Mouse (Mus musculus) thymus, adult 2 months (tissue): ENCODE data around the gene Rnf180. TPM values are rescaled to one million over a fixed set of nuclear protein-coding genes. Genes with fewer than 3 reads are reported as not detected.

Experiments used
- DNase-seq: peaks from one replicate; pipeline ENCODE4 v3.0.0; 2021
- H3K27ac ChIP-seq: fragments of 200-500 bp; 2 replicates; pipeline ENCODE4 v1.5.1; 2012; ENCODE audit warnings: low read length, control low read depth; ENCODE audit not compliant: control insufficient read depth, insufficient read depth
- H3K27me3 ChIP-seq: fragments of 200-500 bp; 2 replicates; pipeline ENCODE4 v1.6.1; 2012; ENCODE audit warnings: mild to moderate bottlenecking, low read length, moderate library complexity, mixed read lengths; ENCODE audit not compliant: control insufficient read depth, insufficient read depth
- H3K36me3 ChIP-seq: fragments of 200-500 bp; 2 replicates; pipeline ENCODE4 v1.6.1; 2012; ENCODE audit warnings: mild to moderate bottlenecking, low read length, moderate library complexity; ENCODE audit not compliant: control insufficient read depth, insufficient read depth
- H3K4me1 ChIP-seq: fragments of 200-500 bp; replicated peaks from 2 replicates; pipeline ENCODE4 v1.6.1; 2012; ENCODE audit warnings: low read length; ENCODE audit not compliant: control insufficient read depth, insufficient read depth
- H3K4me3 ChIP-seq: fragments of 200-500 bp; 2 replicates; pipeline ENCODE4 v1.5.1; 2012; ENCODE audit warnings: mild to moderate bottlenecking, low read length, control low read depth, moderate library complexity; ENCODE audit not compliant: control insufficient read depth, insufficient read depth
- CTCF ChIP-seq: fragments of 200-500 bp; IDR thresholded peaks from 2 replicates; pipeline ENCODE4 v1.5.1; 2012; ENCODE audit warnings: mild to moderate bottlenecking, control low read depth, low read length, moderate library complexity, borderline replicate concordance; ENCODE audit not compliant: control insufficient read depth, poor library complexity, insufficient read depth; ENCODE audit errors: extremely low read depth
- POLR2A ChIP-seq: fragments of 200-500 bp; IDR thresholded peaks from 2 replicates; pipeline ENCODE4 v1.6.1; 2012; ENCODE audit warnings: mild to moderate bottlenecking, low read length, control low read depth, moderate library complexity; ENCODE audit not compliant: control insufficient read depth, poor library complexity, insufficient read depth; ENCODE audit errors: extremely low read depth
- WGBS: fragments of 180-500 bp; shearing (Covaris S2); methylation state at CpG from one replicate; pipeline ENCODE4 v1.1.7; 2018; 5-methylcytosine and 5-hydroxymethylcytosine counted together
- polyA plus RNA-seq: library from polyadenylated mRNA; depleted of rRNA; stranded (reverse); fragments of >200 nt; gene quantifications from 2 replicates; pipeline ENCODE4 v1.2.3, GENCODE M21; 2012

Gene Rnf180
- polyA plus RNA-seq, 1 experiment = 3.4 TPM

DNA sequence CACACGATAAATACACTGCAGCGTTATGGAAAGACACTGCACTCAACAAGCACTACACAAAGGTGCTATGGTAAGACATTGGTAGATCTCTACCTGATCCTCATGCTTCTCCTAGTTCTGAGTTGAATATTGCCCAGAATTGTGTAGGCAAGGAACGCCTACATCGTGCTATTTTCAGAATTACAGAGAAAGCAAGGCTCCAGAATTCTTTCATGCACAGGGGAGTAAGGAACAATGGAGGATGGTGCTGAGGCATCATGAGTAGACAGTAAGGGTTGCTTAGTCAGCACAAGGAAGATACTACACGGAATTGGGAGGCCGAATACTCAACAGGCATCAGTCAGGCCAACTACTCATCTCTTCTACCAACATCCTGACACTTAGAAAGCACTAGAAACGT lies 105.9 kb downstream of the Rnf180 start:
- no peak overlapping the region for H3K4me3 ChIP-seq
- no peaks in the 10 kb centered on the region for H3K4me1 ChIP-seq
- no peaks in the 10 kb centered on the region for H3K36me3 ChIP-seq
- H3K27ac ChIP-seq = no peak overlapping the region
- H3K27me3 ChIP-seq = no peaks in the 10 kb centered on the region
- WGBS = 96% methylated on average over 7 of the region's 7 CpGs
- no peak for DNase-seq
- TF ChIP-seq CTCF (no peak), POLR2A (no peak)

DNA sequence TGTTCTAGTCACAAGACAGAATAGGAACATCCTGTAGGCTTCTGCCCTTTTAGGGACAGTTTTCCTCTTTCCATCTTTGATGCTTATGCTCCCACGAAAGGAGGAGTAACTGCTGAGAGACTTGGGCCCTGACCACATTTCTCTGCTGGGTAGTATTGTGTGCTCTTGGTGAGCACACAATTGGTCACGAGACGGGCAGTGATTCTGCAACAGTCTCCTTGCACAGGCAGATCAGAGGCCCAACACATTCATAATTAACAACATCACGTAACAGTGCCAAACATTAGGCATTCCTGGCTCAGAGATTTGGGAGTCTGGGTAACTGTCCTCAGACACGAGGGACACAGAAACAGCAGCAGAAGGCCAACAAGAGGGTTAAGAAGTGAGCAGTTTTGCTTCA lies 113.8 kb downstream of the Rnf180 start:
- H3K4me3 ChIP-seq = no peak overlapping the region
- no peak for TF ChIP-seq POLR2A
- no peak for TF ChIP-seq CTCF
- WGBS = 97% methylated on average over 5 of the region's 5 CpGs
- H3K4me1 ChIP-seq = no peaks in the 10 kb centered on the region
- no peak for DNase-seq
- H3K27ac ChIP-seq = no peak overlapping the region
- H3K27me3 ChIP-seq = no peaks in the 10 kb centered on the region
- H3K36me3 ChIP-seq = no peaks in the 10 kb centered on the region

DNA sequence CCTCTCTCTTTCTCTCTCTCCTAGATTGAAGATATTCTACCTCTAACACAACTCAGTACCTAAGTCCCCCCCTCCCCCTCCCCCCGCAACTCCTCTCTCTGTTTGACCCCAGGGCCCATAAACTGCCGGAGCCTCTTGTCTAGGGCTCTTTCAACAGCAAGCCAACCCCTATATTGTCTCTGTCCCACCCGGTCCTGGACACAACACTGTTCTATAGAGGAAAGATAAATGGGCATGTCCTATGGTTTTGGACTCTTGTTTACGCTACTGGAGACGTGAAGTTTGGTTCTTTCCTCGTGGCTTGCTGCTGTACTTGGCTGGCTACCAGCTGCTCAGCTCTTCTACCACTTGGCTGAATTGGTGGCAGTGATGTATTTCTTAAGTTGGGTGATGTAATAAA lies 129.2 kb downstream of the Rnf180 start:
- H3K27me3 ChIP-seq = no peaks in the 10 kb centered on the region
- H3K4me1 ChIP-seq = no peaks in the 10 kb centered on the region
- DNase-seq = no peak
- no peak overlapping the region for H3K27ac ChIP-seq
- no peaks in the 10 kb centered on the region for H3K36me3 ChIP-seq
- TF ChIP-seq POLR2A (no peak), CTCF (no peak)
- 93% methylated on average over 6 of the region's 6 CpGs for WGBS
- H3K4me3 ChIP-seq = no peak overlapping the region

DNA sequence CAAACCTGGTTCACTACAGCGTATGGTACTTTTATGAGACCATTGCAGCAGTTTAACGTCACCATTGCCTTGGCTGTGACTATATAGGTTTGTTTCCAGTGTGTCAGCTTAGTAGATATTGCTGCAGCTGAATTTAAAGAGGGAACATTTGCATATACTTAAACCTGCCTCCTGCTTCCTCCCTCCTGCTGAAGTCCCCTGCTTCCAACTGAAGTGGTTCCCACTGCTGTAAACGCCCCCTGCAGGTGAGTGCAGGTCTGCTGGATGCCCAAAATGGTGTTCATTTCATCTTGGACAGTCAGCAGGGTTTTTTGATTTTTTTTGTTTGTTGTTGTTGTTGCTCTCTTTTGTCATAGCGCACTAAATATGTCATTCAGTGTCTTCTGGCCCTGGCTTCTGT lies 140.7 kb downstream of the Rnf180 start:
- no peaks in the 10 kb centered on the region for H3K27me3 ChIP-seq
- no peaks in the 10 kb centered on the region for H3K4me1 ChIP-seq
- DNase-seq = peak; percentile 47
- H3K27ac ChIP-seq = no peak overlapping the region
- 73% methylated on average over 4 of the region's 4 CpGs for WGBS
- no peak for TF ChIP-seq POLR2A
- TF ChIP-seq CTCF = no peak
- no peaks in the 10 kb centered on the region for H3K36me3 ChIP-seq
- no peak overlapping the region for H3K4me3 ChIP-seq

DNA sequence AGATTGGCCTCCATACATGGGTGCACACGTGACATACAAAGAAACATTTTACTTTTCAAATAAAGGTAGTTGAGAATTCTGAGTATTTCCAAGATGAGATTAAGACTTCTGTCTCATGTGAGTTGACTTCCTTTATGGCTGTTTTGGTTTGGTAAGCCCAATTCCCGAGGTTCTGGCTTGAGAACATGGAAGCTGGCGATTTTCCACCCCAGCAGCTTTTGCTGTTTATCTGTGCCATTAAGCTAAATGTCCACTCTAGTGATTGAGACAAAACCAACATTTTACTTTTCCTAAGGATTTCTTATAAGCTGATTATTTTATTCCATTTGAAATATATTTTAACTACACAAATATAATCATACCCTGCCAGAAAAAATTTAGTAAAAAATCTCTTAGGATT lies 144.6 kb downstream of the Rnf180 start:
- Histone ChIP-seq H3K27ac (no peak overlapping the region), H3K4me1 (no peaks in the 10 kb centered on the region), H3K36me3 (no peaks in the 10 kb centered on the region), H3K27me3 (no peaks in the 10 kb centered on the region), H3K4me3 (no peak overlapping the region)
- WGBS = 92% methylated on average over 3 of the region's 3 CpGs
- no peak for TF ChIP-seq POLR2A
- TF ChIP-seq CTCF = no peak
- no peak for DNase-seq

DNA sequence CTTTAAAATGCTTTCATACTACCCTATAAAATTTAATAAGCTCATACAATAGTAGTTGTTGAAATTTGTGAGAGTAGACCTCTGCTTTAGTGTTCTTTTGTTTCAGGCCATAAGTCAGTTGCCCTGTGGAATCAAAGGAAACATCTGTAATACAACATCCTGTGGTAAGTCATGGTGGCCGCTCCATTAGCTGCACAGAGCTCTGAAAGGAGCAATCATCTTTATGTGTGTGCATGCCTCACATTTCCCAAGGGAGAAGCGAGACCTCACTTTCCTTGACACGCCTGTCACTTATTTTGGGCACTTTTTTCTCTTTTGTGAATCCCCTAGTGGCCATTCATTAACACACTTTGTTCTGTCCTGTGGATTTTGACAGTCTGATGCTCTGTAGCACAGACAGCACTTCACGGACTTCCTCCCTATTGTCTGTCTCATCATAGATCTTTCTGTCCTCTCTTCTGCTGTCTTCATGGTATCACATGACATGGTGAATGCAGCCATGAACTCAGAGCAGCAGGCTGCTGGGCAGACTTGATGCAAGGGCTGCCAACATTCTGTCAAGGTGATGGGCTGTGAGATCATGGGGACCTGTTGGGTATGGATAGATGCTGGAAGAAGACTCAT lies 146.7 kb downstream of the Rnf180 start:
- WGBS = 30% methylated on average over 4 of the region's 4 CpGs
- TF ChIP-seq POLR2A (no peak), CTCF (no peak)
- H3K27ac ChIP-seq = no peak overlapping the region
- no peaks in the 10 kb centered on the region for H3K27me3 ChIP-seq
- H3K4me1 ChIP-seq = no peaks in the 10 kb centered on the region
- H3K4me3 ChIP-seq = no peak overlapping the region
- no peak for DNase-seq
- H3K36me3 ChIP-seq = no peaks in the 10 kb centered on the region

DNA sequence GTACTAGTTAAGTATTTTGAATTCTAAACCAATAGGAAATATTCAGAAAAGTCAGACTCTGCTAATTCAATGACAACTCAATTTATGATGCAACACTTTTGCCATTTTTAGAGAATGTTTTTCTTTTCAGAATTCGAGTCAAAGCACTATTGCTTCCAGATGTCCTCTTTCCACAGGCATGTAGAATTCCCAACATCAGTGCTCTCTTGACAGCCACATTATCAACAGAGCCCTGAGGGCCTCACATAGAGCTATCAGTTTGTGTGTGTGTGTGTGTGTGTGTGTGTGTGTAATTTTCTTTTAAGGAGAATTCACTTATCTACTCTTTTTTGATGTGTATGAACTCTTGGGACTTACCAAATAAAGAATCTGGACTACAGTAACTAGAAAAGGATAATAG lies 147.8 kb downstream of the Rnf180 start:
- Histone ChIP-seq H3K36me3 (no peaks in the 10 kb centered on the region), H3K27ac (no peak overlapping the region), H3K4me1 (no peaks in the 10 kb centered on the region), H3K27me3 (no peaks in the 10 kb centered on the region), H3K4me3 (no peak overlapping the region)
- 70% methylated on average over 1 of the region's 1 CpGs for WGBS
- DNase-seq = no peak
- no peak for TF ChIP-seq POLR2A
- TF ChIP-seq CTCF = no peak
